Mouse (Mus musculus) hindbrain, embryonic 15.5 days (tissue): ENCODE data around the gene Rad9a. TPM values are rescaled to one million over a fixed set of nuclear protein-coding genes. Genes with fewer than 3 reads are reported as not detected.
"Not testable (repeated sequence)": the region's sequence is repeated elsewhere in the genome, so short reads cannot be mapped to it uniquely, and the experiment has no call there.

Source experiments
- ATAC-seq: fragments of 200-750 bp; cut with Nextera tagmentation; 2 replicates; pipeline ENCODE4 v1.8.0; 2017; ENCODE audit warnings: low read depth, moderate number of reproducible peaks, moderate TSS enrichment; ENCODE audit not compliant: low FRiP score
- H3K27ac ChIP-seq: fragments of 300-500 bp; sonication (generic); replicated peaks from 2 replicates; pipeline ENCODE4 v1.5.1; 2015; ENCODE audit warnings: mild to moderate bottlenecking, inconsistent platforms
- H3K27me3 ChIP-seq: fragments of 300-500 bp; sonication (generic); 2 replicates; pipeline ENCODE4 v1.6.1; 2015; ENCODE audit warnings: control low read depth, inconsistent platforms
- H3K36me3 ChIP-seq: fragments of 300-500 bp; sonication (generic); 2 replicates; pipeline ENCODE4 v1.6.1; 2015; ENCODE audit warnings: control low read depth, inconsistent platforms
- H3K4me1 ChIP-seq: fragments of 300-500 bp; sonication (generic); replicated peaks from 2 replicates; pipeline ENCODE4 v1.6.1; 2015; ENCODE audit warnings: control low read depth, inconsistent platforms
- H3K4me2 ChIP-seq: fragments of 300-500 bp; sonication (generic); 2 replicates; pipeline ENCODE4 v1.6.1; 2015; ENCODE audit warnings: moderate library complexity, mild to moderate bottlenecking, inconsistent platforms
- H3K4me3 ChIP-seq: fragments of 300-500 bp; sonication (generic); 2 replicates; pipeline ENCODE4 v1.5.1; 2015; ENCODE audit warnings: mild to moderate bottlenecking, inconsistent platforms
- H3K9ac ChIP-seq: fragments of 300-500 bp; sonication (generic); 2 replicates; pipeline ENCODE4 v1.6.1; 2015; ENCODE audit warnings: inconsistent platforms
- H3K9me3 ChIP-seq: fragments of 300-500 bp; sonication (generic); 2 replicates; pipeline ENCODE4 v1.6.1; 2016; ENCODE audit warnings: control low read depth, inconsistent platforms
- WGBS: fragments of 180-500 bp; shearing (Covaris S2); methylation state at CpG from one replicate; pipeline ENCODE4 v1.1.7; 2015; 5-methylcytosine and 5-hydroxymethylcytosine counted together
- polyA plus RNA-seq: library from polyadenylated mRNA; unstranded; fragments of >200 nt; fragmentation: Nextera tagmentation; extraction: Ambion mirVana; gene quantifications from 2 replicates; pipeline ENCODE4 v1.2.1, GENCODE M21; 2015

Gene Rad9a
- 25.5 and 27.5 TPM in 2 replicates for polyA plus RNA-seq

DNA sequence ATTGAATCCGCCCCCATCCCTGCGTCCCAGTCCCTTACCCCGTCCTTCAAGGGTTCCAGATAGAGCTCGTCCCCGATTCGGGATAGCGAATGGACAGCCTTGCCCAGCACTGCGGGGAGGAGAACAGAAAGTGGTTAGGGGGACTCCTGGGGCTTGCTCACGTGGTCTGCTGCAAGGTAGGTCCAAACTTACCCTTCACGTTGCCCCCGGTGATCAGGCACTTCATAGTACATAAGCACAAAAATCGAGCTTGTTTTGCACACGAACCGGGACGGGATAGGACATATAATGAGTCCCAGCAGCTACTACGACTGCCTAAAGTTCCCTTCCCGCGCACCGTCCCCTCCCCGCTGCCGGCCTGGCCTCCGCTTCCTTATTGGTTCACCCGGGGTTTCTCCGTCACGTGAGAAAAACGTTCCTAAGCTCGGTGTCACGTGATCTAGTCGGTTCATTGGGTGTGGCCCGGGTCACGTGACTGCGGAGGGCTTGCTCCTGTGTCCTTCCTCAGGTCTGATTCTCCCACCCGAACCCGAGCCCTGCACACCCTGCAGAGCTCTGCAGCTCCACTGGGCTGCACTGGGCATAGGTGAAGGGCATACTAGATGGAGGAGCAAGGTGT is at the start of gene Rad9a:
Gene Rad9a, minus strand, starts transcription at position 372 of the 619 bp plus-strand sequence.
- Histone ChIP-seq H3K27me3 (no peaks in the 10 kb centered on the region), H3K36me3 (peaks cover 6% of the 10 kb centered on the region), H3K27ac (peak within 1 kb of the TSS; percentile 55), H3K9me3 (no peaks in the 10 kb centered on the region), H3K4me3 (peak within 1 kb of the TSS; percentile 62), H3K4me2 (peak within 1 kb of the TSS; percentile 94), H3K4me1 (peaks cover 32% of the 10 kb centered on the region), H3K9ac (peak within 1 kb of the TSS; percentile 70)
- peak; percentile 85 for ATAC-seq
- WGBS = under 1% methylated on average over 34 of the region's 34 CpGs

DNA sequence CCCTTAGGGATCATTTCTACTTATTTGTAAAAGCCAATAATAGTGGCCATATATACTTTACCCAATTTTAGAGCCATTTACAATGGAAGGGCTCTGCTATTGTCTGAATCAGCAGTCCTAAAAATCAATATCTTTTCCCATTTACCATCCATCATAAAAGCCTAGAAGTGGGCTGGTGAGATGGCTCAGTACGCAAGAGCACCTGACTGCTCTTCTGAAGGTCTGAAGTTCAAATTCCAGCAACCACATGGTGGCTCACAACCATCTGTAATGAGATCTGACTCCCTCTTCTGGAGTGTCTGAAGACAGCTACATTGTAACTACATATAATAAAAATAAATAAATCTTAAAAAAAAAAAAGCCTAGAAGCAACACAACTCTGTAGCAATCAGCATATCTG is 47.2 kb upstream of the Rad9a start:
- WGBS = 77% methylated on average over 1 of the region's 1 CpGs

DNA sequence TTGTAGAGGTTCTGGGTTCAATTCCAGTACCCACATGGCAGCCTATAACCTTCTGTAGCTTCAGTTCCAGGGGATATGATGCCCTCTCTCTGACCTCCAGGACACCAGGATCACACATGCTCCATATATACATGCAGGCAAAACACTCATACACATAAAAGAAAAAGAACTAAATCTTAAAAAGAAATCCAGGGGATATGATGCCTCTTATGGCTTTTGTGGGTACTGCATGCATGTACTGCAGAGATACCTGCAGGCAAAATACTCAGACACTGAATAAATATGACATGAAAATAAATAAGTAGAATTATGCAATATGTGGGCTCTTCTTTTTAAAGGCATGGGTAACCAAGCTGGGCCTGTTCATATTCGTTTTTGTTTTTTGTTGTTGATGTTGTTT is 45.5 kb upstream of the Rad9a start:
- H3K27ac ChIP-seq = no peak overlapping the region
- ATAC-seq = no peak
- no peak overlapping the region for H3K4me2 ChIP-seq
- 66% methylated on average over 1 of the region's 1 CpGs for WGBS
- no peaks in the 10 kb centered on the region for H3K9me3 ChIP-seq
- H3K4me3 ChIP-seq = no peak overlapping the region
- H3K9ac ChIP-seq = no peak overlapping the region
- no peaks in the 10 kb centered on the region for H3K36me3 ChIP-seq
- no peaks in the 10 kb centered on the region for H3K4me1 ChIP-seq
- H3K27me3 ChIP-seq = no peaks in the 10 kb centered on the region

More for the DNA sequence above, 47.2 kb upstream of the Rad9a start:
- H3K4me2 ChIP-seq, H3K9me3 ChIP-seq, H3K4me3 ChIP-seq, H3K4me1 ChIP-seq, H3K36me3 ChIP-seq, H3K27me3 ChIP-seq, H3K27ac ChIP-seq, H3K9ac ChIP-seq, ATAC-seq: not testable (repeated sequence)

DNA sequence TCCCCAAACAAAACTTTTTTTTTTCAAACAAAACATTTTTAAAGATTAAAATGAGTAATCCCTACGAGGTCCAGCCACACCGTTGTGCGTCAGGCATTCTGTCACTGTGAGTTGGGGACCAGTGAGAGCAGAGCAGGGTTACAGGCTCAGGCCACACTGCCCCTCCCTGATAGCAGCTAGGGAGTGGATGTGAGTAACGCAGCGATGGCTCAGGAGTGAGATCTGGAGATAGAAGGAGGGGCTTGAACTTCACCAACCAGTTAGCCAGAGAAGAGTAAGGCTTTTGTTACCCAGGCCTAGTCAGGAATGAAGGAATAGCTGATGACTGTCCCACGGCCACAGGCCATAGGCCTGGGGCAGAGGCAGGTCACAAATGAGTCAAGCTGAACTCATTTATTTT is 43.3 kb upstream of the Rad9a start:
- Histone ChIP-seq H3K27me3 (no peaks in the 10 kb centered on the region), H3K4me1 (no peaks in the 10 kb centered on the region), H3K4me3 (no peak overlapping the region), H3K9ac (no peak overlapping the region), H3K4me2 (no peak overlapping the region), H3K27ac (no peak overlapping the region), H3K36me3 (no peaks in the 10 kb centered on the region), H3K9me3 (no peaks in the 10 kb centered on the region)
- WGBS = 85% methylated on average over 6 of the region's 6 CpGs
- ATAC-seq = no peak

GRCm38 (mm10) chr19:4242416-4242815 is 41.0 kb upstream of the Rad9a start:
- Histone ChIP-seq H3K4me3 (no peak overlapping the region), H3K27me3 (no peaks in the 10 kb centered on the region), H3K9ac (no peak overlapping the region), H3K9me3 (no peaks in the 10 kb centered on the region), H3K4me1 (no peaks in the 10 kb centered on the region), H3K4me2 (no peak overlapping the region), H3K36me3 (no peaks in the 10 kb centered on the region), H3K27ac (no peak overlapping the region)
- WGBS = 62% methylated on average over 3 of the region's 3 CpGs
- ATAC-seq = no peak

GRCm38 (mm10) chr19:4240247-4240668 is 38.8 kb upstream of the Rad9a start:
- no peaks in the 10 kb centered on the region for H3K27me3 ChIP-seq
- no peaks in the 10 kb centered on the region for H3K36me3 ChIP-seq
- no peaks in the 10 kb centered on the region for H3K4me1 ChIP-seq
- WGBS = 78% methylated on average over 8 of the region's 8 CpGs
- no peak overlapping the region for H3K4me3 ChIP-seq
- H3K27ac ChIP-seq = no peak overlapping the region
- no peak overlapping the region for H3K9ac ChIP-seq
- H3K4me2 ChIP-seq = no peak overlapping the region
- no peak for ATAC-seq
- no peaks in the 10 kb centered on the region for H3K9me3 ChIP-seq

GRCm38 (mm10) chr19:4234548-4234947 is 33.1 kb upstream of the Rad9a start:
- ATAC-seq = no peak
- Histone ChIP-seq H3K9ac (no peak overlapping the region), H3K36me3 (no peaks in the 10 kb centered on the region), H3K27ac (no peak overlapping the region), H3K4me1 (peaks cover 14% of the 10 kb centered on the region), H3K4me3 (no peak overlapping the region), H3K27me3 (0 out of 2 replicates have a peak, but pooled peaks cover 2% of the 10 kb centered on the region), H3K9me3 (no peaks in the 10 kb centered on the region), H3K4me2 (no peak overlapping the region)
- 85% methylated on average over 4 of the region's 4 CpGs for WGBS

GRCm38 (mm10) chr19:4232651-4233050 is 31.2 kb upstream of the Rad9a start:
- H3K36me3 ChIP-seq = no peaks in the 10 kb centered on the region
- no peak for ATAC-seq
- H3K27me3 ChIP-seq = 0 out of 2 replicates have a peak, but pooled peaks cover 7% of the 10 kb centered on the region
- H3K27ac ChIP-seq = no peak overlapping the region; the same call in 1 of the 2 replicates
- no peaks in the 10 kb centered on the region for H3K9me3 ChIP-seq
- H3K4me1 ChIP-seq = peaks cover 14% of the 10 kb centered on the region
- peak overlapping the region; percentile 87 for H3K4me2 ChIP-seq
- no peak overlapping the region for H3K4me3 ChIP-seq
- WGBS = 80% methylated on average over 7 of the region's 7 CpGs
- peak overlapping the region; percentile 62 for H3K9ac ChIP-seq

DNA sequence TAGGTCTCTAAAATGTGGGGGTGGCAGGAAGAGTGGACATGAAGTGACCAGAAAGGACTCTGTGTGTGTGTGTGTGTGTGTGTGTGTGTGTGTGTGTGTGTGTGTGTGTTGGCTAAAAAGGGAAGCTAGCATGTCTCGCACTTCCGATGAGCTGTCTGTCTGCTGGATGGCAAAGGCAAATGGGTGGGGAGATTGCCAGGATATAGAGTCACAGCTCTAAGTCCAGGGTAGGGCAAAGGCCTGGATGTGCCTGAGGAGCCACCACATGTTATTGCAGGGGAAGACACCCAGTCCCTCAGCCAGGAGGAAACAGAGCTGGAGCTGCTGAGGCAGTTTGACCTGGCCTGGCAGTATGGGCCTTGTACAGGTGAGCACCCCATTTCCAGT is 30.7 kb upstream of the Rad9a start:
- 15% methylated on average over 2 of the region's 2 CpGs for WGBS
- Histone ChIP-seq H3K4me2 (peak overlapping the region; percentile 87), H3K36me3 (no peaks in the 10 kb centered on the region), H3K9me3 (no peaks in the 10 kb centered on the region), H3K4me1 (peaks cover 14% of the 10 kb centered on the region), H3K9ac (peak overlapping the region; percentile 62), H3K4me3 (peak overlapping the region; percentile 64), H3K27me3 (0 out of 2 replicates have a peak, but pooled peaks cover 9% of the 10 kb centered on the region), H3K27ac (peak overlapping the region; percentile 88)
- ATAC-seq = no peak

GRCm38 (mm10) chr19:4231253-4232185 is 30.1 kb upstream of the Rad9a start, which contains the start of gene Pold4:
Gene Pold4, plus strand, starts transcription at chr19:4231899.
- Histone ChIP-seq H3K4me3 (peak within 1 kb of the TSS; percentile 64), H3K36me3 (no peaks in the 10 kb centered on the region), H3K27ac (peak within 1 kb of the TSS; percentile 88), H3K4me2 (peak within 1 kb of the TSS; percentile 87), H3K4me1 (peaks cover 14% of the 10 kb centered on the region), H3K9ac (peak within 1 kb of the TSS; percentile 62), H3K27me3 (0 out of 2 replicates have a peak, but pooled peaks cover 9% of the 10 kb centered on the region), H3K9me3 (no peaks in the 10 kb centered on the region)
- peak; percentile 94 for ATAC-seq
- 9% methylated on average over 26 of the region's 26 CpGs for WGBS

DNA sequence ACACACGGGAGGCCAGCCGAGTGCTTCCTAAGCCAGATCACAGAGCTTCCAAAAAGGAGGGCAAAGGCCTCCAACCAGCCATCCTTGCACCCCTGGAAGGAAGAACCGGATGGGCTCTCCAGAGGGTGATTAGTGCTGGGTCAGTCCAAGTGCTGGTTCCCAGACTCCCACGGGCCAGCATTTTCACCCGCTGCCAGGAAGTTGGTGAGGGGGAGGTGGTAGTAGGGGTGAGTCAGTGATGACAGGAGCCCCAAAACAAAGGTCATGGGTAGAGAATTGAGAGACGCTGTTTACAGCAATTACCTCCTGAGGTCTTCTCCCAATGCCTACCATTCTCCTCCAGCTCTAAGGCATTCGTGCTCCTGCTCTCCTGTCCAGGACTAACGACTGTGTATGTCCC is 29.0 kb upstream of the Rad9a start:
- Histone ChIP-seq H3K27ac (no peak overlapping the region), H3K4me3 (no peak overlapping the region), H3K4me1 (peaks cover 14% of the 10 kb centered on the region), H3K4me2 (no peak overlapping the region), H3K9ac (no peak overlapping the region), H3K36me3 (no peaks in the 10 kb centered on the region), H3K9me3 (no peaks in the 10 kb centered on the region), H3K27me3 (0 out of 2 replicates have a peak, but pooled peaks cover 9% of the 10 kb centered on the region)
- WGBS = 73% methylated on average over 8 of the region's 8 CpGs
- no peak for ATAC-seq
